Mouse (Mus musculus) liver (tissue): ENCODE data around the gene Tmem104.

Experiments used
- DNase-seq: peaks from one replicate; pipeline ENCODE4 v3.0.0-alpha.2; 2020; ENCODE audit warnings: mixed read lengths

Gene Tmem104

GRCm38 (mm10) chr11:115266400-115266778 lies 79.1 kb downstream of the Tmem104 start:
- no peak for DNase-seq

- DNase-seq, result no peak
Measured at GRCm38 (mm10) chr11:115267061-115267883, 80.0 kb downstream of the Tmem104 start, which contains the start of gene Grin2c. Gene Grin2c (minus strand): TSS chr11:115267243.

- no peak for DNase-seq
Measured at GRCm38 (mm10) chr11:115267958-115268357, 80.7 kb downstream of the Tmem104 start.

GRCm38 (mm10) chr11:115269330-115270066 lies 82.2 kb downstream of the Tmem104 start:
- DNase-seq, result no peak

GRCm38 (mm10) chr11:115270148-115270861 lies 83.0 kb downstream of the Tmem104 start:
- peak; percentile 75 for DNase-seq

GRCm38 (mm10) chr11:115271052-115271451 lies 83.8 kb downstream of the Tmem104 start:
- no peak for DNase-seq

GRCm38 (mm10) chr11:115271481-115271880 lies 84.2 kb downstream of the Tmem104 start:
- no peak for DNase-seq

GRCm38 (mm10) chr11:115272894-115273498 lies 85.7 kb downstream of the Tmem104 start:
- DNase-seq, result no peak

GRCm38 (mm10) chr11:115273735-115274134 lies 86.4 kb downstream of the Tmem104 start:
- no peak for DNase-seq

GRCm38 (mm10) chr11:115274178-115274577 lies 86.9 kb downstream of the Tmem104 start:
- DNase-seq, result no peak

GRCm38 (mm10) chr11:115274771-115275170 lies 87.5 kb downstream of the Tmem104 start:
- no peak for DNase-seq

GRCm38 (mm10) chr11:115275509-115275908 lies 88.2 kb downstream of the Tmem104 start:
- DNase-seq, result no peak

- DNase-seq, result no peak
Measured at GRCm38 (mm10) chr11:115275954-115276353, 88.7 kb downstream of the Tmem104 start.

GRCm38 (mm10) chr11:115276780-115277603 lies 89.7 kb downstream of the Tmem104 start, which contains the start of gene Fdxr:
Gene Fdxr (minus strand): TSS chr11:115277050.
- peak; percentile 99 for DNase-seq

- DNase-seq, result no peak
Measured at GRCm38 (mm10) chr11:115277604-115277975, 90.3 kb downstream of the Tmem104 start.

- no peak for DNase-seq
Measured at GRCm38 (mm10) chr11:115278176-115278575, 90.9 kb downstream of the Tmem104 start.

- DNase-seq, result peak; percentile 30
Measured at GRCm38 (mm10) chr11:115279726-115280125, 92.4 kb downstream of the Tmem104 start.

GRCm38 (mm10) chr11:115282295-115282694 lies 95.0 kb downstream of the Tmem104 start:
- DNase-seq, result no peak

- DNase-seq, result no peak
Measured at GRCm38 (mm10) chr11:115282723-115283485, 95.6 kb downstream of the Tmem104 start.

GRCm38 (mm10) chr11:115283486-115283765 lies 96.1 kb downstream of the Tmem104 start:
- DNase-seq, result no peak

GRCm38 (mm10) chr11:115283891-115284620 lies 96.8 kb downstream of the Tmem104 start:
- no peak for DNase-seq
